Mouse (Mus musculus) heart, postnatal 0 days (tissue): ENCODE measurements at regions not wholly inside any gene's neighbourhood (a gene's known extent, or its start where the extent isn't known, plus 50 kb on each side); places are given as distances from the start of the nearest gene placed in this dataset.

Experiments used
- CTCF ChIP-seq: IDR thresholded peaks from 2 replicates; pipeline ENCODE4 v1.5.1; 2016; ENCODE audit warnings: antibody characterized with exemption, control low read depth, low read depth
- EP300 ChIP-seq: IDR thresholded peaks from 2 replicates; pipeline ENCODE4 v1.6.1; 2016; ENCODE audit warnings: antibody characterized with exemption, low read depth

GRCm38 (mm10) chr1:57095361-57096247, 117.2 kb upstream of the Satb2 start:
- TF ChIP-seq CTCF (no peak; the same call in 1 of the 2 replicates), EP300 (no peak)
